Mouse (Mus musculus): ENCODE measurements at regions not wholly inside any gene's neighbourhood (a gene's known extent, or its start where the extent isn't known, plus 50 kb on each side); places are given as distances from the start of the nearest gene placed in this dataset.

DNA sequence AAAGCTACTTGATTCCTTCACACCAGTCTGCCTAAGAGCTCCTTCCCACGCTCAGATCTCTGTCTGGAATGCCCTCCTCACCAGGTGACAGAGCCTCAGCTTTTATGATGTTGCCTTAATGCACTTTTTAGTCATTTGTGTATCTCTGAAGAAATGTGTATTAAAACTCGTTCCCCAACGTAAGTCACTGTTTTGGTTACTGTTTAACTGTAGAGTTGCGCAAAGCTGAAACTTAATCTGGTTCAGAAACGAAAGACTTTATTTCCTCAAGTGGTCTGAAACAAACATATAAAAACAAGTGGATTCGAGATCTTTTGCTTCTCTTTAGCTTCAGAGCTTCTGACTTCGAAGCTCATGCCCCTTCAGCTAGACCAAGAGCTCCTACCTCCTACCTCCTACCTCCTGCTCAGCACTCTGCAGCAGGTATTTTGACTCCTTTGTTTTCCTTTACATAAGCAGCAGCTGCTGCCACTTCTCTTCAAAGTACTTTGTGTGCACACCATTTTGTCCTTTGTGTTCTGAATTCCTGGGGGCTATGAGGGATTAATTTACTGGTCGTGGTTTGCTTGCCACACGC lies 182.5 kb upstream of the Mettl25 start:
- TF ChIP-seq ZNF384 (IDR thresholded peaks at IDR 0.05; ENCODE audit: low read depth, low read length) = no peak
- TF ChIP-seq CHD2 (IDR thresholded peaks at IDR 0.05; ENCODE audit: low read depth, low read length) = no peak
- no peak for TF ChIP-seq ZC3H11A (IDR thresholded peaks at IDR 0.05; ENCODE audit: borderline replicate concordance, low read depth, low read length)
- TF ChIP-seq MAFK (IDR thresholded peaks at IDR 0.05; ENCODE audit: insufficient read depth, low read depth, low read length) = no peak
- no peak for TF ChIP-seq HCFC1 (IDR thresholded peaks at IDR 0.05; ENCODE audit: borderline replicate concordance, insufficient read depth, low read length)
- Histone ChIP-seq H3K9me3 (ENCODE audit: control insufficient read depth, insufficient read depth, low read depth, low read length) (no peaks in the 10 kb centered on the region), H3K36me3 (ENCODE audit: control insufficient read depth, insufficient read depth, low read length, poor library complexity, severe bottlenecking) (no peaks in the 10 kb centered on the region), H3K4me3 (ENCODE audit: insufficient read depth in 1 of 2, low read depth in 1 of 2, low read length in 2 of 2, poor library complexity in 1 of 2, severe bottlenecking in 1 of 2) (no peak overlapping the region), H3K9ac (ENCODE audit: insufficient read depth, low read depth, low read length, poor library complexity, severe bottlenecking) (no peak overlapping the region), H3K4me1 (ENCODE audit: control insufficient read depth in 2 of 2, insufficient read depth in 2 of 2, low read length in 2 of 2, poor library complexity in 1 of 2) (no peaks in the 10 kb centered on the region), H3K27ac (ENCODE audit: insufficient read depth, low read depth, low read length, poor library complexity, severe bottlenecking) (no peak overlapping the region)
- no peak for DNase-seq (ENCODE audit: low read depth, low spot score)
- in situ Hi-C loops (cut with MboI; ENCODE audit: low sequenced_read_pairs in 2 of 2, unreplicated experiment in 2 of 2) = no loop called here

- no peak overlapping the region for H3K9ac ChIP-seq (ENCODE audit: insufficient read depth, low read depth, low read length, poor library complexity, severe bottlenecking)
- in situ Hi-C loops (cut with MboI; ENCODE audit: low sequenced_read_pairs in 2 of 2, unreplicated experiment in 2 of 2) = no loop called here
- no peak for DNase-seq (ENCODE audit: low read depth, low spot score)
- H3K36me3 ChIP-seq (ENCODE audit: control insufficient read depth, insufficient read depth, low read length, poor library complexity, severe bottlenecking) = no peaks in the 10 kb centered on the region
- H3K4me3 ChIP-seq (ENCODE audit: insufficient read depth in 1 of 2, low read depth in 1 of 2, low read length in 2 of 2, poor library complexity in 1 of 2, severe bottlenecking in 1 of 2) = no peak overlapping the region
- TF ChIP-seq ZNF384 (IDR thresholded peaks at IDR 0.05; ENCODE audit: low read depth, low read length) (no peak), CHD2 (IDR thresholded peaks at IDR 0.05; ENCODE audit: low read depth, low read length) (no peak), ZC3H11A (IDR thresholded peaks at IDR 0.05; ENCODE audit: borderline replicate concordance, low read depth, low read length) (no peak), HCFC1 (IDR thresholded peaks at IDR 0.05; ENCODE audit: borderline replicate concordance, insufficient read depth, low read length) (no peak), MAFK (IDR thresholded peaks at IDR 0.05; ENCODE audit: insufficient read depth, low read depth, low read length) (no peak)
- H3K9me3 ChIP-seq (ENCODE audit: control insufficient read depth, insufficient read depth, low read depth, low read length) = no peaks in the 10 kb centered on the region
- no peaks in the 10 kb centered on the region for H3K4me1 ChIP-seq (ENCODE audit: control insufficient read depth in 2 of 2, insufficient read depth in 2 of 2, low read length in 2 of 2, poor library complexity in 1 of 2)
- no peak overlapping the region for H3K27ac ChIP-seq (ENCODE audit: insufficient read depth, low read depth, low read length, poor library complexity, severe bottlenecking)
Measured at GRCm38 (mm10) chr10:106015965-106016364, 174.8 kb upstream of the Mettl25 start.

GRCm38 (mm10) chr10:106015436-106015835 lies 174.3 kb upstream of the Mettl25 start:
- Histone ChIP-seq H3K36me3 (ENCODE audit: control insufficient read depth, insufficient read depth, low read length, poor library complexity, severe bottlenecking) (no peaks in the 10 kb centered on the region), H3K4me1 (ENCODE audit: control insufficient read depth in 2 of 2, insufficient read depth in 2 of 2, low read length in 2 of 2, poor library complexity in 1 of 2) (no peaks in the 10 kb centered on the region), H3K9ac (ENCODE audit: insufficient read depth, low read depth, low read length, poor library complexity, severe bottlenecking) (no peak overlapping the region), H3K9me3 (ENCODE audit: control insufficient read depth, insufficient read depth, low read depth, low read length) (no peaks in the 10 kb centered on the region), H3K27ac (ENCODE audit: insufficient read depth, low read depth, low read length, poor library complexity, severe bottlenecking) (no peak overlapping the region), H3K4me3 (ENCODE audit: insufficient read depth in 1 of 2, low read depth in 1 of 2, low read length in 2 of 2, poor library complexity in 1 of 2, severe bottlenecking in 1 of 2) (no peak overlapping the region)
- DNase-seq (ENCODE audit: low read depth, low spot score) = no peak
- in situ Hi-C loops (cut with MboI; ENCODE audit: low sequenced_read_pairs in 2 of 2, unreplicated experiment in 2 of 2) = no loop called here
- TF ChIP-seq ZNF384 (IDR thresholded peaks at IDR 0.05; ENCODE audit: low read depth, low read length) (no peak), ZC3H11A (IDR thresholded peaks at IDR 0.05; ENCODE audit: borderline replicate concordance, low read depth, low read length) (no peak), CHD2 (IDR thresholded peaks at IDR 0.05; ENCODE audit: low read depth, low read length) (no peak), MAFK (IDR thresholded peaks at IDR 0.05; ENCODE audit: insufficient read depth, low read depth, low read length) (no peak), HCFC1 (IDR thresholded peaks at IDR 0.05; ENCODE audit: borderline replicate concordance, insufficient read depth, low read length) (no peak)

GRCm38 (mm10) chr10:106010131-106010530 lies 169.0 kb upstream of the Mettl25 start:
- H3K9ac ChIP-seq (ENCODE audit: insufficient read depth, low read depth, low read length, poor library complexity, severe bottlenecking) = no peak overlapping the region
- no peak for TF ChIP-seq HCFC1 (IDR thresholded peaks at IDR 0.05; ENCODE audit: borderline replicate concordance, insufficient read depth, low read length)
- no peak for TF ChIP-seq MAFK (IDR thresholded peaks at IDR 0.05; ENCODE audit: insufficient read depth, low read depth, low read length)
- TF ChIP-seq ZNF384 (IDR thresholded peaks at IDR 0.05; ENCODE audit: low read depth, low read length) = no peak
- TF ChIP-seq CHD2 (IDR thresholded peaks at IDR 0.05; ENCODE audit: low read depth, low read length) = no peak
- no peak for TF ChIP-seq ZC3H11A (IDR thresholded peaks at IDR 0.05; ENCODE audit: borderline replicate concordance, low read depth, low read length)
- peaks cover 0 to 5% of the 10 kb centered on the region in 2 experiments; a peak in 2 of 4 replicates for H3K4me1 ChIP-seq (ENCODE audit: control insufficient read depth in 2 of 2, insufficient read depth in 2 of 2, low read length in 2 of 2, poor library complexity in 1 of 2)
- no peak overlapping the region for H3K27ac ChIP-seq (ENCODE audit: insufficient read depth, low read depth, low read length, poor library complexity, severe bottlenecking)
- in situ Hi-C loops (cut with MboI; ENCODE audit: low sequenced_read_pairs in 2 of 2, unreplicated experiment in 2 of 2) = no loop called here
- DNase-seq (ENCODE audit: low read depth, low spot score) = no peak
- H3K9me3 ChIP-seq (ENCODE audit: control insufficient read depth, insufficient read depth, low read depth, low read length) = no peaks in the 10 kb centered on the region
- H3K4me3 ChIP-seq (ENCODE audit: insufficient read depth in 1 of 2, low read depth in 1 of 2, low read length in 2 of 2, poor library complexity in 1 of 2, severe bottlenecking in 1 of 2) = no peak overlapping the region
- no peaks in the 10 kb centered on the region for H3K36me3 ChIP-seq (ENCODE audit: control insufficient read depth, insufficient read depth, low read length, poor library complexity, severe bottlenecking)

All from ES-E14 (cell line).